Mouse (Mus musculus): ENCODE data around the gene Chmp4b. TPM values are rescaled to one million over a fixed set of nuclear protein-coding genes. Genes with fewer than 3 reads are reported as not detected.

The Chmp4b gene
- 5.4 TPM for polyA plus RNA-seq (2017; shearing (Covaris generic))

DNA sequence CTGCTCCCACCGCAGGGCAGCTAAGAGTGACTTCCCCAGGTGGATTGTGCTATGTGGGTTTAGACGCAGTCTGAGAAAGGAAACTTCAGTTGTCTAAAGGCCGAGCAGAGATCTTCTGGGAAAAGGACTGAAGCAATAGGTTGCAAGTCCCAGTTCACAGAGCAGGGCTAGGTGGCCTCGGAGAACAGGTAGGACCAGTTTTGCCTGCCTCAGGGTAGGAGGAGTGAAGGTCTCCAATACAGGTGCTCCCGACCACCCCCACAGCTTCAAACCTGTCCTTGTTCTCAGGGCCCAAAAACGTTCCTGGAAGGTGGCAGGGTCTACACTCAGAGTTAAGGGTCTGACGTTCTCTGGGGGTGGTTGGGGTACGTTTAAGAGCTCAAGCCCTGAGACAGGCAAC lies at the start of gene Chmp4b:
Gene Chmp4b, plus strand, starts transcription at position 343 of the 400 bp plus-strand sequence.

GRCm38 (mm10) chr2:154603638-154604153 lies 47.8 kb upstream of the Chmp4b start, which contains the start of gene Pxmp4:
TSS of gene Pxmp4 (minus strand) at chr2:154603708.

GRCm38 (mm10) chr2:154613118-154614115 lies 38.1 kb upstream of the Chmp4b start, which contains the start of the genes Zfp341 and 4930519P11Rik:
TSS of gene Zfp341 (plus strand) at chr2:154613297.
TSS of gene 4930519P11Rik (minus strand) at chr2:154613437.

Other genes starting within 250 kb of the Chmp4b start
- not detected for gene Snta1, start 243.6 kb upstream of the Chmp4b start, polyA plus RNA-seq (2017; shearing (Covaris generic))
- 11.5 TPM for gene Cbfa2t2, start 215.2 kb upstream of the Chmp4b start, polyA plus RNA-seq (2017; shearing (Covaris generic))
- gene 1700003F12Rik, start 104.6 kb upstream of the Chmp4b start, polyA plus RNA-seq (2017; shearing (Covaris generic)), result not detected
- gene Actl10, start 99.9 kb upstream of the Chmp4b start, polyA plus RNA-seq (2017; shearing (Covaris generic)), result not detected
- gene Necab3, start 92.8 kb upstream of the Chmp4b start, polyA plus RNA-seq (2017; shearing (Covaris generic)), result 1.1 TPM
- gene E2f1, start 81.8 kb upstream of the Chmp4b start, polyA plus RNA-seq (2017; shearing (Covaris generic)), result 1.9 TPM
- gene Pxmp4, start 48.0 kb upstream of the Chmp4b start, polyA plus RNA-seq (2017; shearing (Covaris generic)), result 25.2 TPM
- 0.56 TPM for gene Zfp341, start 38.4 kb upstream of the Chmp4b start, polyA plus RNA-seq (2017; shearing (Covaris generic))
- gene 4930519P11Rik, start 38.3 kb upstream of the Chmp4b start, polyA plus RNA-seq (2017; shearing (Covaris generic)), result not detected
- gene Gm14214, start 118.3 kb downstream of the Chmp4b start, polyA plus RNA-seq (2017; shearing (Covaris generic)), result not detected
- 25.4 TPM for gene Raly, start 139.4 kb downstream of the Chmp4b start, polyA plus RNA-seq (2017; shearing (Covaris generic))
- not detected for gene a, start 139.7 kb downstream of the Chmp4b start, polyA plus RNA-seq (2017; shearing (Covaris generic))
- 56.9 TPM for gene Eif2s2, start 241.2 kb downstream of the Chmp4b start, polyA plus RNA-seq (2017; shearing (Covaris generic))

Measured in activated CD4-positive, CD25-positive, alpha-beta regulatory T cell, adult 9 weeks (primary cell).